Mouse (Mus musculus) cerebellum, postnatal 14 days (tissue): ENCODE measurements around the gene Zfp367.

ENCODE experiments used
- DNase-seq, 2 experiments: peaks; one replicate each; pipeline ENCODE4 v3.0.0; 2021; ENCODE audit warnings: mixed read lengths in 2 of 2

Gene Zfp367

GRCm38 (mm10) chr13:64153751-64154267 lies 807 bp upstream of the Zfp367 start:
- peak; percentile 29 for DNase-seq

GRCm38 (mm10) chr13:64152671-64153082 lies 325 bp downstream of the Zfp367 start:
- no peak for DNase-seq

- DNase-seq, result peak; percentile 91 to 92
These were observed 747 bp downstream of the Zfp367 start for GRCm38 (mm10) chr13:64152241-64152669.

- no peak for DNase-seq
These were observed 2.9 kb downstream of the Zfp367 start for GRCm38 (mm10) chr13:64150121-64150520.

GRCm38 (mm10) chr13:64129616-64130375 lies 23.2 kb downstream of the Zfp367 start:
- DNase-seq, result peak; percentile 11 to 37

- DNase-seq, result peak; percentile 36 to 37
These were observed 24.0 kb downstream of the Zfp367 start, which contains the start of gene Slc35d2 for GRCm38 (mm10) chr13:64128858-64129615. Slc35d2 (minus strand) TSS chr13:64129368.

- no peak for DNase-seq
These were observed 26.7 kb downstream of the Zfp367 start for GRCm38 (mm10) chr13:64126316-64126715.

- DNase-seq, result no peak
These were observed 28.1 kb downstream of the Zfp367 start for GRCm38 (mm10) chr13:64124886-64125285.

- no peak for DNase-seq
These were observed 29.4 kb downstream of the Zfp367 start for GRCm38 (mm10) chr13:64123491-64124188.

- no peak for DNase-seq
These were observed 32.2 kb downstream of the Zfp367 start for GRCm38 (mm10) chr13:64120760-64121159.

- no peak for DNase-seq
These were observed 35.6 kb downstream of the Zfp367 start for GRCm38 (mm10) chr13:64117442-64117841.

- DNase-seq, result no peak
These were observed 42.6 kb downstream of the Zfp367 start for GRCm38 (mm10) chr13:64110421-64110820.

- peak; percentile 31 to 39 for DNase-seq
These were observed 44.6 kb downstream of the Zfp367 start for GRCm38 (mm10) chr13:64108381-64108850.

- no peak for DNase-seq
These were observed 45.5 kb downstream of the Zfp367 start for GRCm38 (mm10) chr13:64107535-64107934.

GRCm38 (mm10) chr13:64107105-64107504 lies 45.9 kb downstream of the Zfp367 start:
- no peak for DNase-seq

GRCm38 (mm10) chr13:64105690-64106089 lies 47.3 kb downstream of the Zfp367 start:
- DNase-seq, result no peak

- peak; percentile 54 to 63 for DNase-seq
These were observed 52.8 kb downstream of the Zfp367 start for GRCm38 (mm10) chr13:64100186-64100585.

- DNase-seq, result peak; percentile 25 to 50
These were observed 54.0 kb downstream of the Zfp367 start for GRCm38 (mm10) chr13:64098992-64099391.

GRCm38 (mm10) chr13:64093341-64093740 lies 59.7 kb downstream of the Zfp367 start:
- peak; percentile 78 to 86 for DNase-seq

- DNase-seq, result no peak
These were observed 60.2 kb downstream of the Zfp367 start for GRCm38 (mm10) chr13:64092752-64093151.

GRCm38 (mm10) chr13:64092141-64092540 lies 60.9 kb downstream of the Zfp367 start:
- no peak for DNase-seq

- DNase-seq, result peak; percentile 13 to 17
These were observed 62.0 kb downstream of the Zfp367 start for GRCm38 (mm10) chr13:64091006-64091405.

- no peak for DNase-seq
These were observed 62.7 kb downstream of the Zfp367 start for GRCm38 (mm10) chr13:64090278-64090677.
